Mouse (Mus musculus): Measurements from ENCODE around the gene Gm45062.

Gm45062 gene

GRCm38 (mm10) chr6:8370624-8371023, 111.4 kb downstream of the Gm45062 start:
- no peak for DNase-seq (ENCODE audit: low read depth)

- no peak for DNase-seq (ENCODE audit: low read depth)
These were observed 113.8 kb downstream of the Gm45062 start for GRCm38 (mm10) chr6:8373051-8373450.

GRCm38 (mm10) chr6:8373851-8374250, 114.6 kb downstream of the Gm45062 start:
- DNase-seq (ENCODE audit: low read depth): no peak

- no peak for DNase-seq (ENCODE audit: low read depth)
These were observed 115.0 kb downstream of the Gm45062 start for GRCm38 (mm10) chr6:8374290-8374689.

- DNase-seq (ENCODE audit: low read depth): no peak
These were observed 115.5 kb downstream of the Gm45062 start for GRCm38 (mm10) chr6:8374712-8375111.

GRCm38 (mm10) chr6:8376351-8376750, 117.1 kb downstream of the Gm45062 start:
- no peak for DNase-seq (ENCODE audit: low read depth)

- no peak for DNase-seq (ENCODE audit: low read depth)
These were observed 118.4 kb downstream of the Gm45062 start for GRCm38 (mm10) chr6:8377667-8378066.

- no peak for DNase-seq (ENCODE audit: low read depth)
These were observed 130.1 kb downstream of the Gm45062 start for GRCm38 (mm10) chr6:8389307-8389706.

GRCm38 (mm10) chr6:8390296-8390695, 131.0 kb downstream of the Gm45062 start:
- DNase-seq (ENCODE audit: low read depth): no peak

GRCm38 (mm10) chr6:8390935-8391334, 131.7 kb downstream of the Gm45062 start:
- DNase-seq (ENCODE audit: low read depth): no peak

- no peak for DNase-seq (ENCODE audit: low read depth)
These were observed 133.8 kb downstream of the Gm45062 start for GRCm38 (mm10) chr6:8393029-8393428.

GRCm38 (mm10) chr6:8394044-8394443, 134.8 kb downstream of the Gm45062 start:
- no peak for DNase-seq (ENCODE audit: low read depth)

GRCm38 (mm10) chr6:8395061-8395460, 135.8 kb downstream of the Gm45062 start:
- no peak for DNase-seq (ENCODE audit: low read depth)

- no peak for DNase-seq (ENCODE audit: low read depth)
These were observed 138.0 kb downstream of the Gm45062 start for GRCm38 (mm10) chr6:8397252-8397651.

GRCm38 (mm10) chr6:8399710-8400109, 140.5 kb downstream of the Gm45062 start:
- DNase-seq (ENCODE audit: low read depth): no peak

- no peak for DNase-seq (ENCODE audit: low read depth)
These were observed 143.9 kb downstream of the Gm45062 start for GRCm38 (mm10) chr6:8403127-8403526.

GRCm38 (mm10) chr6:8405844-8406243, 146.6 kb downstream of the Gm45062 start:
- no peak for DNase-seq (ENCODE audit: low read depth)

- no peak for DNase-seq (ENCODE audit: low read depth)
These were observed 149.1 kb downstream of the Gm45062 start for GRCm38 (mm10) chr6:8408332-8408731.

GRCm38 (mm10) chr6:8409865-8410264, 150.6 kb downstream of the Gm45062 start:
- DNase-seq (ENCODE audit: low read depth): no peak

- no peak for DNase-seq (ENCODE audit: low read depth)
These were observed 153.8 kb downstream of the Gm45062 start for GRCm38 (mm10) chr6:8412845-8413598.

- no peak for DNase-seq (ENCODE audit: low read depth)
These were observed 154.8 kb downstream of the Gm45062 start for GRCm38 (mm10) chr6:8414020-8414419.

- no peak for DNase-seq (ENCODE audit: low read depth)
These were observed 156.6 kb downstream of the Gm45062 start for GRCm38 (mm10) chr6:8415823-8416222.

- no peak for DNase-seq (ENCODE audit: low read depth)
These were observed 157.7 kb downstream of the Gm45062 start for GRCm38 (mm10) chr6:8416802-8417569.
